Mouse (Mus musculus): ENCODE results near the gene Mtln.

- TF ChIP-seq CTCF (conservative IDR thresholded peaks at IDR 0.05; ENCODE audit: low read length) (no peak), NANOG (IDR thresholded peaks at IDR 0.05; ENCODE audit: borderline replicate concordance, low read length) (no peak), POU5F1 (IDR thresholded peaks at IDR 0.05; ENCODE audit: borderline replicate concordance, low read length) (no peak)
Observed at GRCm38 (mm10) chr2:127760014-127760413, 32.3 kb downstream of the Mtln start.

Measured in E14TG2a.4 (cell line).